Mouse (Mus musculus) adrenal gland, postnatal 25 days (tissue): ENCODE measurements around the gene Galnt18. TPM values are rescaled to one million over a fixed set of nuclear protein-coding genes. Genes with fewer than 3 reads are reported as not detected.

ENCODE experiments used
- DNase-seq: peaks from one replicate; pipeline ENCODE4 v3.0.0; 2021; ENCODE audit warnings: mixed read lengths
- total RNA-seq: library from RNA; stranded (reverse); gene quantifications from 2 replicates; pipeline ENCODE4 v1.2.3, GENCODE M21; 2021

Gene Galnt18
- total RNA-seq, 1 experiment from 2014 or later = 16.9 TPM

GRCm38 (mm10) chr7:111636503-111636902 lies 143.3 kb downstream of the Galnt18 start:
- DNase-seq = no peak

DNA sequence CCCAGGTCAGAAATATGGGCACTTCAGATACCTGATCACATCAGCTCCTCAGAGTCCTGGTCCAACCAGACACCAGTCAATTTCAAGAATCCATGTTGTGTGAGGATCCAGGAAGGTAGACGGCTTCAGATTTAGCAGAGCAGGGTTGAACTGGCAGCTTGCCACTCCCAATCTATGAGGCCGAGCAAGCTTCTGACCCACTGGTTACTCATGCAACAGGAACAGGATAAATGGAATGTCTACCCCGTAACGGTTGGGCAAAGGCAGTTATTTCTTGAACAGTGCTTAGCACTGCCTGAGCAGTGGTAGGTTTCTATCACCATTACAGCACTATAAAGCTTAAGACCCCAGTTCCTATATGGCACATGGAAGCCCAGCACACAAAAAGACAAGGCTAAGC lies 148.5 kb downstream of the Galnt18 start:
- peak; percentile 38 for DNase-seq

DNA sequence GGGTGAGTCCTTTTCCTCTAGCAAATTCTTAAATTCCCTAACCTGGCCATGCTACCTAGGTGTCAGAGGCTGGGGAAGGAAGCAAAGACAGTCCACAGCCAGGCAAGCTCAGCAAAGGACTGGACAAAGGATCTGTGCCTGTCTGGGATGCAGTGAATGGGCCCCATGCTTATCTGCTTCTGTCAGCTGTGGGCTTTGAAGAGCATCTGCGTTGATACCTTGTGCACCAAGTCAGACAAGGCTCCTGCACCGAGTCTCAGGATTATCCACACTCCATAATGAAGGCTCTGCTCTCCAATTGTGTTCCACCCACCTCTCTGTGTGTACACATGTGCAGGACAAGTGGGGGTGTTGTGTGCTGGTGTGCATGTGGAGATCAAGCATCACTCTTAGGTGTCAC lies 153.5 kb downstream of the Galnt18 start:
- no peak for DNase-seq

DNA sequence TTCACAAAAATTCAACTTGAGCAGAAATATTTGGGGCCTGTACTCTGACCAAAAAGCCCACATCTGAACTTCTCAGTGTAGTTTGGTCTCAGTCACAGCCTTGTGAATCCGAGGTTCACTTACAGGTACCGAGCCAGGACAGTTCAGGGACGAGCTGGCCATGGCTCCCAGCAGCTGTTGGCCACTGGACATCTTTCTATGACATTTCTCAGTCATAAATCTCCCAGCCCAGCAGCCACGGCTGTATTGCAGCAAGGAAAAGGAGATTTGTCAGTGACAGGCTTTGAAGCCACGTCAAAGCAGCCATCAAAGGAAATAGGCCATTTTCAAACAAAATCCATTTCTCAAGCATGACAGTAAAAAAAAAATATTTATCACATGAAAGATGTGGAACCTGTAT lies 154.0 kb downstream of the Galnt18 start:
- DNase-seq = no peak

DNA sequence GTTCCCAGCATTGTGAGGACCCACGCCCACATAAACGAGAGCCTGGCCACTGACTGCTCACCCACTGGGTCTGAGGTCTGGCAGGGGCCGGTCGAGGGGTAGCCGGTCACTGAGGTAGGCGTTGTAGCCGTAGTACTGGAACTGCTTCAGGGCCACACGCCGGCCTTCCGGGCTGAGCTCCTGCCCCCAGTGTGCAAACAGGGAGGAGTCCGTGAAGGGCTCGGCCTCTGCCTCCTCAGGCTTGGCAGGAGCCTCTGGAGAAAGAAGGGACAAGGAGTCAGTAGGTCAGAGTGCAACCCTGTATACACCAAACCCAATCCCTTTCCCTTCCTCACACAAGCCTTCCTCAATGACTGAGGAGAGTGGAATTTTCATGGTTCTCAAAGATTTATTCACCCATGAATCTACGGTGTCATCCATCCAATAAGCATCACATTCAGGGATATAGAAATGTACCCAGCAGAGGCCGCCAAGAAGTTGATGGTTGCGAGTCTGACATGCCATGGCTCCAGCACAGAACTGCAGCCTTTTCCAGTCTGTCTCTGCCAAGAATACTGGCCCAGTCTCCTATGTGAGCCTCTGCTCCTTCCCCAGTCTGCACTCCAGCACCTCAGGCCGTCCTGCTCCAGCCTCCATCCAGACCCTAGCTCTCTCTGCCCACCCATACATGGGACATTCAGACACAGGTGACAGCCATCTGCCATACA lies 163.4 kb downstream of the Galnt18 start:
- peak; percentile 59 for DNase-seq

DNA sequence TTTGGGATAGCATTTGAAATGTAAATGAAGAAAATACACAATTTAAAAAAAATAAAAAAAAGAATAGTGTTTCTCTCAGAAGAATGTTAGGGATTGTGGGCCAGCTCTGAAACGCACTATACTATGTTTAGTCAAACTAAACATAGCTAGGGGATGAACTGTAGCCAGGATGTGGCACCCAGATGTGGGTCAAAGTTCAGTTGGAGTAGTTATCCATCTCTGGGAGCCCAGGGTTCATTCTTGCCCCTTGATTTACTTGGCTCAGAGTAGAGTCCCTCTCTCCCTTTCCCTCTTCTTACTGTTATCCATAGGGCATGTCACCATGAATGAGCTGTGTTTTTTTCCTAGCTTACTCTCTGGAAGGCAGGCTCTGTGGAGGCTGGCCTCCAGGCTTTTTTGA lies 165.3 kb downstream of the Galnt18 start:
- DNase-seq = no peak

DNA sequence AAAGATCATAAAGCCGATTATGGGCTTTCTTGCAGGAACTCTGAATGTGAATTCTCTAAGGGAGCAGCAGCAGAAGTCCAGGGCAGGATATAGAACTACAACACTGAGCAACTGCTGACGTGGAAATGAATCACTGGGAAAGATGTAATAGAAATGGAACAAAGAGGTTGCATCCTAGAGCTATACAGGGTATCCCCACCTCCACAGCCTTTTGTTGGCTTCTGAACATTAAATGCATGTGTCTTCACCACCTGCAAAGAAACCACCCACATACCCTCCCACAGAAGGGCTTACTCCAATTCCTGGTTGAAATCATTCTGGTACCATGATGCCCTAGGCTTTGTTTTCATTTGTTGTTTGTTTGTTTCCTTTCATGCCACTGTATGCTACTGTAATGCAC lies 172.3 kb downstream of the Galnt18 start:
- DNase-seq = no peak

DNA sequence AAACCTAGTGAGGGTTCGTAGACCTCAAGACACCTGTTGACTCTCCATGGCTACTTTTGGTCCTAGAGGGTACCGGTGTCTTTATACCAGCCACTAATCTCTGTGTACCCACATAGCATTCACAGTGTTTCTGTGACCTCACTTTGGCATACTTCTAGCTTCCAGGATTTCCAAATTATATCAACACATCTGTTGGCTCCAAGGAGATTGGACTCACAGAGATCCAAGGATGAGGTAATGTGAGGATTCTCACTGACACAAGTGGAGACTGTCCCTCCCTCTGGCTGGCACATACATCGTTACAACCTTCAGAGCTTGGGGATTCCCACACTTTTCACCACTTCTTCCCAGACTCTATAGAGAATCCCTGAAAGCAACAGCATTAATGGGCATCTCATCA lies 173.7 kb downstream of the Galnt18 start:
- DNase-seq = no peak

GRCm38 (mm10) chr7:111605663-111606062 lies 174.1 kb downstream of the Galnt18 start:
- DNase-seq = no peak

GRCm38 (mm10) chr7:111604578-111605208 lies 175.1 kb downstream of the Galnt18 start:
- DNase-seq = no peak

- DNase-seq = no peak
Observed at GRCm38 (mm10) chr7:111603186-111603585, 176.6 kb downstream of the Galnt18 start.

GRCm38 (mm10) chr7:111601339-111602067 lies 178.3 kb downstream of the Galnt18 start:
- DNase-seq = no peak

- DNase-seq = no peak
Observed at GRCm38 (mm10) chr7:111600756-111601155, 179.0 kb downstream of the Galnt18 start.

GRCm38 (mm10) chr7:111593680-111594079 lies 186.1 kb downstream of the Galnt18 start:
- DNase-seq = no peak

GRCm38 (mm10) chr7:111589506-111590125 lies 190.2 kb downstream of the Galnt18 start:
- DNase-seq = no peak

- DNase-seq = peak; percentile 8
Observed at GRCm38 (mm10) chr7:111588291-111588781, 191.4 kb downstream of the Galnt18 start.

DNA sequence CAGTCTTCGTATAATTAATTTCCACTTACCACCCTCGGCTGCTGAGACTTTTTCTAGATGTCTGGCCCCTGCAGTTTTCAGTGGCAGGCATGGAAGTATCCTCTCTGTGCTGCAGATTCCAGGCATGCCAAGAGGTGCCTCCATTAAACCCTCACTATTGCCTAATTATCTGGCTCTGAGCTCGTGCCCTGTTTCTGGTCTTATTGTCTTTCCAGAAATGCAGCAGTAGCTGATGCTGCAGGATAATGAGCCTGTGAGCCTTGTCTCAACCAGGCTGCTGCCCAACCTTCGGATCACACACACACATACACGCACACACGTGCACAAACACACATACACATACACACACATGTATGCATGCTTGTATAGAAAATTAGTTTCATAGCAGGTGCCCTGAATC lies 199.2 kb downstream of the Galnt18 start:
- no peak for DNase-seq

GRCm38 (mm10) chr7:111575096-111575495 lies 204.7 kb downstream of the Galnt18 start:
- no peak for DNase-seq

GRCm38 (mm10) chr7:111572336-111572735 lies 207.4 kb downstream of the Galnt18 start:
- no peak for DNase-seq

- DNase-seq = no peak
Observed at GRCm38 (mm10) chr7:111566838-111567237, 212.9 kb downstream of the Galnt18 start.

DNA sequence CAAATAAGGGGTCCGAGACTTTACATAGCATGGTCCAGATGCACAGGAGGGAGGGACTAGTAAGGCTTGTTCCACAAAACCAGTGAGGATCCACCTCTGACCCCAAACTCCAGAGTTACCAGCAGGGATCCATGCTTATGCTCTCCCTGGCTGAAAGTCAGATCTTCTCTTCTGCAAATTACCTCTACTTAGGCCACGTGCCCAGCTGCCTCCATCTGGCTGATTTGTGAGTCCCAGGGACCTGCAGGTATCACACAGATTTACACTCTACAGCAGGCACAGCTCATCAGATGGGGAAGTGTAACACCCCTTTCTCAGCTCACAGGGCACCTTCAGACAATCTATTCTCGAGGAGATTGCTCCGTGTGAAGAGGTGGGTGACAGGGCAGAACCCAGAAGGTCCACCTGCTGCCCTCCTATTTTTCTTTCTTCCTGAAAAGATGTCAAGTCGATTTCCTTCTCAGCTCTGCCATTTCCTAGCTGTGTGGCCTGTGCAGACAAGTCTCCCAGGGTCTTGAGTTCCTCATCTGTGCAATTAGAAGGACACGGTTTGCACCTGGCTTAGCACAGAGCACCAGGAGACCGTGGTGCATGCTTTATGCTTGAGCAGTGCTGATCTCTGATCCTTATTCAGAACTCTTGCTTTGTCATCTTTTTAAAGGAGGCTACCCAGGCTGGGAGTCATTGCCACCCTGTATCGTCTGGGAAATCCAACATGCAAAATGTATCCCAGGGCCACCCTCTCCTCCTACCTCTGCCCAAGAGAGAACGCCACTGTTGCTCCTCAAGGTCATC lies 216.3 kb downstream of the Galnt18 start:
- no peak for DNase-seq

DNA sequence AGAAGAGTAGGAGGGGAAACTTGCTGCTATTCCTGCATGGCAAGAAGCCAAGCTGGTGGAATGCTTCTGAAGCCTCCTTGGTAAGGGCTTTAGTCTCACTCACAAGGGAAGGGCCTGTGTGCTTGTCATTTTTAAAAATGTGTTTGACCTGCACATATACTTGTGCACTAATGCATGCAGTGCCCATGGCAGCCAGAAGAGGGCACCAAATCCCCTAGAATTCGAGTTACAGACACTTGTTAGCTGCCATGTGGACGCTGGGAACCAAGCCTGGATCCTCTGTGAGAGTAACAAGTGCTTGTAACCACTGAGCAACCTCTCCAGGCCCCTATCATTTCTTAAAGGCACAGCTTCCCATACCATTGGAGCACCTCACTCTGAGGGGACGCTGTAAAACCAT lies 219.7 kb downstream of the Galnt18 start:
- no peak for DNase-seq
